Mouse (Mus musculus) left cerebral cortex, adult 18-20 months (tissue): ENCODE data around the gene Zc3h18. TPM values are rescaled to one million over a fixed set of nuclear protein-coding genes. Genes with fewer than 3 reads are reported as not detected.

Source experiments
- DNase-seq, 2 experiments: peaks; one replicate each; pipeline ENCODE4 v3.0.0; 2021 to 2022; ENCODE audit warnings: low spot score in 2 of 2, mixed read lengths in 1 of 2
- total RNA-seq, 2 experiments: library from RNA; stranded (reverse); gene quantifications; 2 replicates each; pipeline ENCODE4 v1.2.3; 2021

Zc3h18 gene
- total RNA-seq, 2 experiments from 2014 or later = 41.2 to 42.4 TPM

DNA sequence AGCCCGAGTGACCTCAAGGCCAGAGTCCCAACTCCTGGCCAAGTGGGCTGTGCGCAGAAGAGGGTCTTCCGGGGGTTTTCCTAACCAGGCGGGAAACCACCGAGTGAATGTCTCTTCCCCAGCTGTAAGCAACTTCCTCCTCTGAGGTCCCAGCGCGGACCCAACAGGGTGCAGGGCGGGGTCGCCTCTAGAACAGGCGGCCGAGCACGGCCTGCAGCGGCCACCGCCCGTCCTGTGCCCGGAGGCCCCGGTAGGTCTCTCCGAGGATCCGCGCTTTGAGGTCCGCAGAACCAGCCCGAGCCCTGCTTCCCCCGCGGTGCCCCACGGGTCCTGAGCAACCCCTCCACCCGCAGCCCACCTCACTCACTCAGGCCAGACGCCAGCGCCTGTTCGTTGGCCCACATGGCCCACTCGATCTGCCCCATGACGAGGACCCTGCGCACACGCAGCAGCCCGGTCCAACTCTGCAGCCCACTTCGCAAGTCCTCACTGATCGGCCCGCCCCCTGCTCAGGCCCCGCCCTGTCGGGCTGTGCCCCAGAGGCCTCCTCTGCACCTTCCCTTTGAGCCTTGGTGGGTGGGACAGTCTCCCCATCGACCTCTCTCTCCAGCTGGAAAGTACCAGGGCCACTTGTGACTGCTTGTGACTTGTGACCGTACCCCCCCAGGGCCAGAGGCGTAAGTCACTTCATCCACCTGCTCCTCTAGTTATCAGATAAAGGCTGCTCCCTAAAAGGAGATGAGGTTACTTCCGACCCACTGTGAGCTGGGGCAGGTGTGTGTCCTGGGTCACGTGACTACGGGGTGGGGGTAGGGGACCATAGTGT is 56.2 kb downstream of the Zc3h18 start, which contains the start of gene Cyba:
Gene Cyba (minus strand): TSS at position 488 of the 826 bp plus-strand sequence.
- no peak for DNase-seq

GRCm38 (mm10) chr8:122433269-122433905 is 57.0 kb downstream of the Zc3h18 start:
- no peak for DNase-seq

GRCm38 (mm10) chr8:122435375-122435774 is 59.0 kb downstream of the Zc3h18 start:
- DNase-seq = no peak

- no peak for DNase-seq
Measured at GRCm38 (mm10) chr8:122436146-122436545, 59.7 kb downstream of the Zc3h18 start.

DNA sequence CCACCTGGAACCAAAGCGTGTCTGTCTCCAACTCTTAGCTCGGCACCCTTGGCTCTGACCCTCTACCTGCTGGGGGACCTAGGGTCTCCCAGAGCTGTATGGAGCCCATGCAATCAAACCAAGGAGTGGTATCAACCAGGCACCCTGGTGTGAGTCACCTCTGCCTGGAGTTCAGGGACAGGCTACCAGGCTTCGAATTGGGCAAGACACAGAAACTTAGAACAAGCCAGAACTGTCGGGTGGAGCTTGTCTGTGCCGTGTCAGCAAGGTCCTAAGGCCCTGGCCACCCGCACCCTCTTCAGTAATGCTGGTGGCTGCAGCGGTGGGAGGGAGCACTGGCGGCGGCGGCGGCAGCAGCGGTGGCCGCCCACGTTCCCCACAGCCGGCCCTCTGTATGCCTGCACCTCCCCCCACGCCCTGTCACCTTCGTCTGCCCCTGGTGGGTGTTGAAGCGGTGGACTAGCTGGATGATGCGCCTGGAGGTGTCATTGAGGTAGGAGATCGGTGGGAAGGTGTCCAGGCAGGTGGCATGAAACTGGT is 60.2 kb downstream of the Zc3h18 start:
- DNase-seq = no peak

- no peak for DNase-seq
Measured at GRCm38 (mm10) chr8:122437708-122438331, 61.4 kb downstream of the Zc3h18 start.

DNA sequence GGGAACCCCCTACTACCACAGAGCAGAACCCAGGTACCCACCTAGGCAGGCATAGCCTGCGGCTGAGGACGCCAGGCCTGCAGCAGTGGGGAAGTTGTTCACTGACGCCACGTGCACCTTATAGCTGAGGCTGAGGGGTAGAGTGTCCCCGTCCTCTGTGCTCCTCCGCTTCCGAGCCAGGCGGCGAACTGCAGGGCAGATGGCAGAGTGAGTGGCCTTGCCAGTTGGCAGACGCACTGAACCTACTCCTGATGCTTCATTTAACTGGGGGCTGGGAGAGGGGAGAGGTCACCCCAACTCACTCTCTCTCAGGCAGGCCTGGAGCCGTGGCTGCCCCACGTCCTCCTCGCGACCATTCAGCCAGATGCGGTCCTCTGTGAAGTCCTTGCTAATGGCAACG is 62.9 kb downstream of the Zc3h18 start:
- DNase-seq = no peak

DNA sequence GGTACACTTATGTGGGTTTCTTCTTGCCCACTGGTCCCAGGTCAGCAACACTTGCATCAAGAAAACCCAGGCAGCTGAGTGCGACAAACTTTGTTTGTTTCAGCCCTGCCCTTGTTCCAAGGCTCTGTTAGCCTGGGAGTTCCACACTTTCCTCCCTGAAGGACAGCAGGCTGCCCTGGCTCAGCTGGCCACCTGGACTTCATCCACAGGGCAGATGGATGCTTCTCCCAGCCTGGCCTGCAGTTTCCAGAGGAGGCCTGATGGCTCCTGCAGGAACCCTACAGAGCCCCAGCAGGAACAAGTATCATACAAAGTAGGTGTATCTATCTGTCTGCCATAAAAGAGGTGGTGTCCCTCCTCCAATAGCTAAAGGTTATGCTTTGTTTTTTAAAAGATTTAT is 64.9 kb downstream of the Zc3h18 start:
- no peak for DNase-seq

- DNase-seq = no peak
Measured at GRCm38 (mm10) chr8:122442356-122442755, 65.9 kb downstream of the Zc3h18 start.

- DNase-seq = no peak
Measured at GRCm38 (mm10) chr8:122442781-122443180, 66.4 kb downstream of the Zc3h18 start.

GRCm38 (mm10) chr8:122443262-122444006 is 67.0 kb downstream of the Zc3h18 start, which contains the start of gene Mvd:
Gene Mvd, minus strand, starts transcription at chr8:122443422.
- DNase-seq = peak; percentile 99 to 100

GRCm38 (mm10) chr8:122444058-122444748 is 67.8 kb downstream of the Zc3h18 start:
- peak; percentile 77 to 80 for DNase-seq

- DNase-seq = no peak
Measured at GRCm38 (mm10) chr8:122445203-122445602, 68.8 kb downstream of the Zc3h18 start.

DNA sequence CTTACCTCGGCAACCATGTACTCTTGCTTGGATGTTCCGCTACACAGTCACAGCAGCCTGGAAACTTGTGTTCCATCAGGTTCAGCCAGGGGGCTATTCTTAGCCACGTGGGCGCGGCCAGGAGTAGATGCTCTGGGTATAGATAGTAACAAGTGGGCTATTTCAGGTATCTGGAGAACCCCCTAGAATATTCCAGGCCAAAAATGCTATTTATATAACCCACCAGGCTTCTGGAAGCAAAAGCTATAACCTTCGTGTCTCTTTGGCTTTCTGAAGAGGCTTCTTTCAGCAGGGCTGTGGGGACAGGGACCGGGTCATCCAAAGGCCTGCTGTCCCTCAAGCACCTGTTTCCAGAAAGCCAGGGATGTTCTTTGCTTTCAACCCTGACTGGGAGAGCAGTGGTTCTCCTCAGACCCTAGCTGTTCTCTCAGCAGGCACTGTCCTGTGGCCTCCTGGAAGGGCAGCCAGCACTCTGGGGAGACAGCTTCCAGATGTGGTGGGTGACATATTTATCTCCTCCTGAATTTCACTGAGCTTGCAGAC is 74.8 kb downstream of the Zc3h18 start:
- no peak for DNase-seq

DNA sequence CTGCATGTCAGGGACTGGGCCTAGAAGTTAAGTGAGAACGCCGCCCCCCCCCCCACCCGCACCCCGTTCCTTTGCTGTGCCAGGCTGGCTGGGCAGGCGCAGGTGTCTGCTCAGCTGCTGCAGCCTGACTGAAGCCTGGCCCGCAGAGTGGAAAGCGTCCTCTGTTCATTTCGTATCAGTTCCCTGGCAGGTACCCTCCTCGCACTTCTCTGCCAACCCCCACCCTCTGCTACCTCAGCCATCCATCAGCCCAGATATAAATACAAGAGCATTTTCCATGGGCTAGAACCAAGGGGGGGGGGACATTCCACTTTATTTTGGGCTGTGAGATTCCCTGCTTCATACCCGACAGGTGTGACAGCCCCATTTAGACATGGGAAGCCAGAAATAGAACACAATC is 75.7 kb downstream of the Zc3h18 start:
- DNase-seq = no peak

DNA sequence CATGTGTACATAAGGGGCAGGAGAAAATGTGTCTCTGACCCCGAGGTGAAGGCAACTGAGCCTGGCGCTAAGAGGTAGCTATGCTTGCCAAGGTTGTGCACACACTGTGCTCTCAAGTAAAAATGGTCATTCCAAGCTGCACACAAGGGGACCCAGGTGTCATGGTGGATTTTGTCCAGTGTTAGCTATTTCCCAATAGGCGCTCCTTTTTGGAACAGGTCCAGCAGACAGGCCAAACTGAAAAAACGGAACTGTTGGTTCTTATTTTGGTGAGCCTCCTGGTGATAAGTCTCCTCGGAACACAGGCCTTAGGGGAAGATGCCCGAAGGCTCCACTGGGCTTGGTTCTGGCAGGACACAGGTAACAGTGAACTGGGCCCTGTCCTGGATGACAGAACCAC is 78.0 kb downstream of the Zc3h18 start:
- DNase-seq = no peak

DNA sequence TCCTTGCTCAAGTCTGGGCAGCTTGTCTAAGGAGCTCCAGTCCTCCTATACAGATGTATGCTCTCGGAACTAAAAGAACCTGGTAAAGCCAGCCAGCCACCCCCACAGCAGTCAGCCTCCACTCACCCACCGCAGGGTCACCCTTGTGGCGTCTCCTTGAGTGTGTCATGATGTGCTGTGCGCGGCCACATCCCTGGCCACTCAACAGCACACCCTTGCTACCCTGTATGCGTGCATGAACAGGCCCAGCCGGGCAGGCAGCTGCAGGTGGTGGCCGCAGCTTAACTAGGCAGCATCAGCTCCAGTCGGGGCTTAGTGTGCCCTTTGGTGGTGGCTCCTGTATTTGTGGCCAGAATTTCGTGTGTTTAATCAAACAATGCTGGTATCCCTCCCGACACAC is 80.8 kb downstream of the Zc3h18 start:
- DNase-seq = no peak

GRCm38 (mm10) chr8:122459218-122459900 is 83.0 kb downstream of the Zc3h18 start:
- DNase-seq = no peak

GRCm38 (mm10) chr8:122459990-122460389 is 83.6 kb downstream of the Zc3h18 start:
- DNase-seq = no peak
